Mouse (Mus musculus) cortical plate, adult 2 months (tissue): ENCODE results near the gene Rnf181. TPM values are rescaled to one million over a fixed set of nuclear protein-coding genes. Genes with fewer than 3 reads are reported as not detected.

ENCODE experiments used
- H3K27ac ChIP-seq: fragments of 200-500 bp; 2 replicates; pipeline ENCODE4 v1.5.1; 2012; ENCODE audit warnings: low read length, control low read depth, inconsistent platforms; ENCODE audit not compliant: insufficient read depth
- H3K4me1 ChIP-seq: fragments of 200-500 bp; 2 replicates; pipeline ENCODE4 v1.6.1; 2011; ENCODE audit warnings: low read length; ENCODE audit not compliant: control insufficient read depth, insufficient read depth
- H3K4me3 ChIP-seq: fragments of 200-500 bp; 2 replicates; pipeline ENCODE4 v1.5.1; 2011; ENCODE audit warnings: mild to moderate bottlenecking, low read length, control low read depth; ENCODE audit not compliant: insufficient read depth
- CTCF ChIP-seq: fragments of 200-500 bp; IDR thresholded peaks from 2 replicates; pipeline ENCODE4 v1.5.1; 2011; ENCODE audit warnings: mild to moderate bottlenecking, control low read depth, low read length; ENCODE audit not compliant: insufficient read depth; ENCODE audit errors: extremely low read depth
- POLR2A ChIP-seq: fragments of 200-500 bp; IDR thresholded peaks from 2 replicates; pipeline ENCODE4 v1.6.1; 2011; ENCODE audit warnings: mild to moderate bottlenecking, low read length, control low read depth; ENCODE audit not compliant: insufficient read depth; ENCODE audit errors: extremely low read depth
- polyA plus RNA-seq: library from polyadenylated mRNA; depleted of rRNA; stranded (reverse); fragments of >200 nt; gene quantifications from 2 replicates; pipeline ENCODE4 v1.2.3, GENCODE M21; 2012

Rnf181 gene
- polyA plus RNA-seq, 1 experiment: 83.5 TPM

- H3K27ac ChIP-seq: no peak overlapping the region
- H3K4me1 ChIP-seq: no peaks in the 10 kb centered on the region
- TF ChIP-seq CTCF (no peak), POLR2A (no peak)
- H3K4me3 ChIP-seq: no peak overlapping the region
Measured at GRCm38 (mm10) chr6:72387816-72388215, 21.1 kb upstream of the Rnf181 start.

- TF ChIP-seq POLR2A (no peak), CTCF (no peak)
- H3K4me3 ChIP-seq: no peak overlapping the region
Measured at GRCm38 (mm10) chr6:72386561-72386960, 19.8 kb upstream of the Rnf181 start.

GRCm38 (mm10) chr6:72385258-72385657 lies 18.5 kb upstream of the Rnf181 start:
- peaks cover 1% of the 10 kb centered on the region; the same call in 1 of the 2 replicates for H3K4me1 ChIP-seq
- TF ChIP-seq POLR2A (no peak), CTCF (no peak)
- H3K4me3 ChIP-seq: no peak overlapping the region
- no peak overlapping the region for H3K27ac ChIP-seq

More at GRCm38 (mm10) chr6:72386561-72386960, 19.8 kb upstream of the Rnf181 start:
- H3K27ac ChIP-seq: no peak overlapping the region
- H3K4me1 ChIP-seq: no peaks in the 10 kb centered on the region

- Histone ChIP-seq H3K4me3 (no peak overlapping the region), H3K27ac (no peak overlapping the region), H3K4me1 (peaks cover 1% of the 10 kb centered on the region; the same call in 1 of the 2 replicates)
- TF ChIP-seq CTCF: no peak
- TF ChIP-seq POLR2A: no peak
Measured at GRCm38 (mm10) chr6:72383952-72384351, 17.2 kb upstream of the Rnf181 start.

GRCm38 (mm10) chr6:72383142-72383820 lies 16.5 kb upstream of the Rnf181 start:
- Histone ChIP-seq H3K27ac (no peak overlapping the region), H3K4me1 (peaks cover 1% of the 10 kb centered on the region; the same call in 1 of the 2 replicates), H3K4me3 (no peak overlapping the region)
- no peak for TF ChIP-seq POLR2A

GRCm38 (mm10) chr6:72382494-72382893 lies 15.7 kb upstream of the Rnf181 start:
- Histone ChIP-seq H3K27ac (no peak overlapping the region), H3K4me1 (peaks cover 1% of the 10 kb centered on the region; the same call in 1 of the 2 replicates), H3K4me3 (no peak overlapping the region)
- no peak for TF ChIP-seq CTCF

GRCm38 (mm10) chr6:72380131-72380770 lies 13.5 kb upstream of the Rnf181 start, which contains the start of gene Vamp5:
TSS of gene Vamp5 (minus strand) at chr6:72380468.
- peak within 1 kb of the TSS; percentile 51 for H3K4me3 ChIP-seq
- peak within 1 kb of the TSS; percentile 68 for H3K27ac ChIP-seq
- H3K4me1 ChIP-seq: peaks cover 1% of the 10 kb centered on the region; the same call in 1 of the 2 replicates
- TF ChIP-seq POLR2A (no peak), CTCF (0 out of 2 replicates have a peak, but pooled peaks have one; percentile 2)

GRCm38 (mm10) chr6:72379377-72380130 lies 12.8 kb upstream of the Rnf181 start:
- Histone ChIP-seq H3K4me1 (peaks cover 1% of the 10 kb centered on the region; the same call in 1 of the 2 replicates), H3K27ac (peak overlapping the region; percentile 68; the same call in 1 of the 2 replicates), H3K4me3 (peak overlapping the region; percentile 51)
- TF ChIP-seq POLR2A: no peak
- no peak for TF ChIP-seq CTCF

- TF ChIP-seq CTCF (no peak), POLR2A (no peak)
- H3K4me1 ChIP-seq: peaks cover 1% of the 10 kb centered on the region; the same call in 1 of the 2 replicates
Measured at GRCm38 (mm10) chr6:72378510-72379234, 11.9 kb upstream of the Rnf181 start.

More at GRCm38 (mm10) chr6:72378510-72379234, 11.9 kb upstream of the Rnf181 start:
- no peak overlapping the region for H3K4me3 ChIP-seq
- no peak overlapping the region for H3K27ac ChIP-seq
